Mouse (Mus musculus): ENCODE data around the gene Gper1.

- TF ChIP-seq CTCF (IDR thresholded peaks at IDR 0.05; ENCODE audit: borderline replicate concordance, extremely low read depth, insufficient read depth, insufficient read length): no peak
- no peak for TF ChIP-seq POLR2A (IDR thresholded peaks at IDR 0.05; ENCODE audit: borderline replicate concordance, extremely low read depth, insufficient read depth, insufficient read length, poor library complexity, severe bottlenecking)
Observed at GRCm38 (mm10) chr5:139437769-139438168, 14.8 kb downstream of the Gper1 start.
